Mouse (Mus musculus) lung, postnatal 0 days (tissue): ENCODE data around the gene Cdk2ap2.
"Not testable (repeated sequence)": the region's sequence is repeated elsewhere in the genome, so short reads cannot be mapped to it uniquely, and the experiment has no call there.

Experiments
- CTCF ChIP-seq: IDR thresholded peaks from 2 replicates; pipeline ENCODE4 v1.5.1; 2016; ENCODE audit warnings: antibody characterized with exemption, mild to moderate bottlenecking
- EP300 ChIP-seq: IDR thresholded peaks from 2 replicates; pipeline ENCODE4 v1.6.1; 2016; ENCODE audit warnings: antibody characterized with exemption, mild to moderate bottlenecking, control low read depth

- not testable (repeated sequence) for TF ChIP-seq CTCF, EP300
These were observed 28.7 kb upstream of the Cdk2ap2 start for GRCm38 (mm10) chr19:4068242-4068641.
